In the genomic region with DNA sequence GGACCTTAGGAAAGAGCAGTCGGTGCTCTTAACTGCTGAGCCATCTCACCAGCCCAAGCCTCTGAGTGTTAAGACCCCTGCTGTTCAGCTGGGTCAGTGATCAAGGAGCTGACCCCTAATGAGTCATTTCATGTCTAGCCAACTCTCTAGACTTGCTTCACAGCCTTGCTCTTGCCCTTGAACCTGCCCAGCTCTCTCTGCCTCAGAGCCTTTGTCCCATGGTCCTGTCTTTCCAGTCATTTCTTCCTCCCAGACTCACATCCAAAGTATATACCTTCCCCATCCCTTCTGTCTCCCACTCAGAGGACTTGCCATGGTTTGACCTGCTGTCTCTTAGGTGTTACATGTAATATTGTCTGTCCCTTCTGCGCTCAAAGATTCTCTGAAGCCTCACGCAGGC, we compare ENCODE assay signal across 38 mouse cellular contexts. TPM values are rescaled to one million over a fixed set of nuclear protein-coding genes. Genes with fewer than 3 reads are reported as not detected.
"Had no signal": no experiment of that assay in that cellular context is flagged by ENCODE, and none has a peak within 500 bp of the region (broad histone marks: within the 10 kb centered on the region; RNA-seq: fewer than 3 reads in every experiment).

No protein-coding gene starts in this region.

- H3K4me3 ChIP-seq: limb, embryonic 10.5 days; limb, embryonic 12.5 days; limb, embryonic 13.5 days; limb, embryonic 15.5 days; liver, embryonic 12.5 days; liver, embryonic 13.5 days; liver, embryonic 15.5 days; lung, embryonic 15.5 days; megakaryocyte, embryonic 14.5 days; midbrain, embryonic 10.5 days; midbrain, embryonic 12.5 days; midbrain, embryonic 13.5 days; midbrain, embryonic 15.5 days; myocyte; neural tube, embryonic 12.5 days had no signal

- H3K36me3 ChIP-seq: limb, embryonic 10.5 days; limb, embryonic 12.5 days; limb, embryonic 13.5 days; limb, embryonic 15.5 days; liver, embryonic 12.5 days; liver, embryonic 13.5 days; liver, embryonic 15.5 days; lung, embryonic 15.5 days; midbrain, embryonic 10.5 days; midbrain, embryonic 12.5 days; midbrain, embryonic 13.5 days; midbrain, embryonic 15.5 days; neural tube, embryonic 12.5 days had no signal

- ATAC-seq: liver, embryonic 12.5 days; liver, postnatal 0 days; lung, postnatal 0 days; midbrain, embryonic 13.5 days; midbrain, embryonic 15.5 days; midbrain, embryonic 16.5 days had no signal

- H3K9ac ChIP-seq: limb, embryonic 12.5 days; limb, embryonic 13.5 days; limb, embryonic 15.5 days; liver, embryonic 12.5 days; liver, embryonic 13.5 days; liver, embryonic 14.5 days; liver, embryonic 15.5 days; liver, postnatal 0 days; lung, embryonic 14.5 days; lung, embryonic 15.5 days; midbrain, embryonic 12.5 days; midbrain, embryonic 13.5 days; midbrain, embryonic 15.5 days; neural tube, embryonic 12.5 days had no signal

- H3K4me1 ChIP-seq: limb, embryonic 10.5 days; limb, embryonic 12.5 days; limb, embryonic 13.5 days; limb, embryonic 15.5 days; midbrain, embryonic 10.5 days; midbrain, embryonic 12.5 days; midbrain, embryonic 13.5 days; midbrain, embryonic 15.5 days; neural tube, embryonic 12.5 days had no signal

- H3K9me3 ChIP-seq: limb, embryonic 10.5 days; limb, embryonic 12.5 days; limb, embryonic 13.5 days; limb, embryonic 15.5 days; liver, embryonic 13.5 days; liver, embryonic 15.5 days; lung, embryonic 15.5 days; midbrain, embryonic 10.5 days; midbrain, embryonic 12.5 days; midbrain, embryonic 13.5 days; midbrain, embryonic 15.5 days; neural tube, embryonic 12.5 days had no signal

- H3K27ac ChIP-seq: limb, embryonic 10.5 days; limb, embryonic 12.5 days; limb, embryonic 13.5 days; limb, embryonic 15.5 days; liver, embryonic 12.5 days; liver, embryonic 13.5 days; liver, embryonic 14.5 days; liver, embryonic 15.5 days; lung, embryonic 15.5 days; macrophage; midbrain, embryonic 10.5 days; midbrain, embryonic 12.5 days; midbrain, embryonic 13.5 days; midbrain, embryonic 15.5 days; neural tube, embryonic 12.5 days had no signal

- H3K27me3 ChIP-seq: limb, embryonic 13.5 days; limb, embryonic 15.5 days; liver, embryonic 12.5 days; liver, embryonic 13.5 days; liver, embryonic 15.5 days; lung, embryonic 15.5 days; midbrain, embryonic 12.5 days; midbrain, embryonic 13.5 days; midbrain, embryonic 15.5 days; neural tube, embryonic 12.5 days had no signal

- H3K4me2 ChIP-seq: limb, embryonic 12.5 days; limb, embryonic 13.5 days; limb, embryonic 15.5 days; liver, embryonic 11.5 days; liver, embryonic 12.5 days; liver, embryonic 13.5 days; liver, embryonic 15.5 days; lung, embryonic 14.5 days; lung, embryonic 15.5 days; midbrain, embryonic 11.5 days; midbrain, embryonic 12.5 days; midbrain, embryonic 13.5 days; midbrain, embryonic 15.5 days; neural tube, embryonic 12.5 days had no signal

- DNase-seq: left cerebral cortex, postnatal 4 days; liver; liver, embryonic 13.5 days; liver, postnatal 0 days; lung, adult 18-20 months; lung, adult 2 months; lung, embryonic 14.5 days; lung, postnatal 10 days; lung, postnatal 14 days; lung, postnatal 36 days; lung, postnatal 4 days; midbrain, embryonic 14.5 days had no signal

RNA-seq across cellular contexts. Expression of a gene that starts 13.4 kb away (rescaled TPM):
- total RNA-seq: megakaryocyte progenitor cell, adult 5-6 weeks; monocyte, adult 5-6 weeks had no signal

RNA-seq across cellular contexts. Expression of a gene that starts 19.2 kb away (rescaled TPM):
- total RNA-seq: liver, adult 2 months; megakaryocyte progenitor cell, adult 5-6 weeks; megakaryocyte, adult 5-6 weeks; megakaryocyte-erythroid progenitor cell, adult 5-6 weeks; monocyte, adult 5-6 weeks had no signal
- polyA plus RNA-seq: liver, adult 2 months; liver, embryonic 14.5 days; liver, embryonic 15.5 days; liver, embryonic 16.5 days; liver, postnatal 0 days; lung, adult 2 months; lung, embryonic 14.5 days; lung, postnatal 0 days; macrophage; myocyte had no signal

RNA-seq across cellular contexts. Expression of a gene that starts 40.6 kb away (rescaled TPM):
- total RNA-seq: monocyte, adult 5-6 weeks had no signal

RNA-seq across cellular contexts. Expression of a gene that starts 57.6 kb away (rescaled TPM):
- polyA plus RNA-seq: myocyte had no signal
